Mouse (Mus musculus): ENCODE measurements around the gene Oas1d.

The Oas1d gene

GRCm38 (mm10) chr5:120968799-120969198 is 54.5 kb downstream of the Oas1d start:
- DNase-seq (ENCODE audit: low read depth), result no peak

- DNase-seq (ENCODE audit: low read depth), result no peak
Measured at GRCm38 (mm10) chr5:120969703-120970102, 55.4 kb downstream of the Oas1d start.
